Mouse (Mus musculus) heart, postnatal 36 days (tissue): ENCODE measurements around the gene Sptssb. TPM values are rescaled to one million over a fixed set of nuclear protein-coding genes. Genes with fewer than 3 reads are reported as not detected.

Experiments
- DNase-seq, 2 experiments: peaks; one replicate each; pipeline ENCODE4 v3.0.0; 2021 to 2022
- intact Hi-C: fragments of 180-260 bp; cut with DNase I; formaldehyde crosslinking; loops from one replicate; pipeline ENCODE4 v1.15.1; 2025
- total RNA-seq, 2 experiments: library from RNA; stranded (reverse); gene quantifications; 2 replicates each; pipeline ENCODE4 v1.2.3; 2021

The Sptssb gene
- total RNA-seq, 2 experiments from 2014 or later, result not detected

- intact Hi-C loops, result no loop called here
- DNase-seq, result no peak
Measured at GRCm38 (mm10) chr3:69860589-69861521, 1.1 kb upstream of the Sptssb start.

DNA sequence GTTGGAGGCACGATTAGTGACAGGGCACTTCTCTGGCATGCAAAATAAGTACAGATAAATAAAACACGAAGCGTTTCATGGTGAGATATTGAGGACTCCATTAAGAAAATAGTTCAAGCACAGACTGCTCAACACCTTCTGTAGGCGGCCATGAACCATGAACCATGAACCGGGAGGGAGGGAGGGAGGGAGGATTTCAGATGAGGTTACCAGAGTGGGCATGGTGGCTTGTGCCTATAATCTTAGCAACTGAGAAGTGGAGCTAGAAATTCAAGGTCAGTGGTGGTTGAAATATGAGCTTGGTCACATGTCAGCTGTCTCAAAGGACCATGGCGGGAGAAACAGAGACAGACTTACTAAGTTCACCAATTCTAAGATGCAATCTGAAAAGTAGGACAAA lies 20.3 kb downstream of the Sptssb start:
- no peak for DNase-seq
- intact Hi-C loops, result no loop called here

GRCm38 (mm10) chr3:69829532-69829931 lies 30.2 kb downstream of the Sptssb start:
- intact Hi-C loops, result no loop called here
- DNase-seq, result no peak

DNA sequence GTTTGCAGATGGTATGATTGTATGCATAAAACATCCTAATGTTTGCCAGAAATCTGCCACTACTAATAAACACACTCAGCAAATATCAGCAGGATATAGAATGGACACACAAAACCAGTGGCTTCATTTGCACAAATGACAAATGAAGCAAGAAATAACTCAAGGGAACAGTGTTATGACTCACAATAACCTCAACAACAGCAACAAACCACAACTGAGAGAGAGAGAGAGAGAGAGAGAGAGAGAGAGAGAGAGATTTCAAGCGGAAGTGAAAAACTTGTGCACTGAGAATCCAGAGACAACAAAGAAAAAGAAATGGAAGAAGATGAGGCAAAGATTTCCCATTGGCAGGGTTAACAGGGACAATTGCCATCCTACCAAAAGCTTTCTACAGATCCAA lies 35.2 kb downstream of the Sptssb start:
- no peak for DNase-seq
- intact Hi-C loops, result no loop called here

DNA sequence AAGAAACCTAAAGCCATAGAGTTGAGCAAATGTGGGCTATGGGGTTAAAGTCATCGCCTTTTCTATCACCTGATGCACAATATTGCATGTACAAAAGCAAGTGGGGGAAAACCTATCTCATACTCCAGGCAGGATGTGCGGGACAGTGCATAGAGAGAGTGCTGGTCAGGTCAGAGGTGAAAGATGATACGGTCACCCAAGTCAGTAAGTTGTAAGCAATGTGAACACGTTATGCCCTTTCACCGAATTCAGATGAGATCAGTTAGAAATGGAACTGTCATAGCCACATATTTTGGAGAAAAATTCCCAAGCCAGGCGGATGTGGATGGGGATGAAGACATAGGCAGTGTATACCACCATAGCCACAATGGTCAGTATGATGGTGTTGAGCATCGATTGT lies 39.1 kb downstream of the Sptssb start:
- intact Hi-C loops, result no loop called here

GRCm38 (mm10) chr3:69819851-69820200 lies 39.9 kb downstream of the Sptssb start:
- intact Hi-C loops, result no loop called here
- DNase-seq, result no peak

More for the DNA sequence above, 39.1 kb downstream of the Sptssb start:
- DNase-seq, result no peak

DNA sequence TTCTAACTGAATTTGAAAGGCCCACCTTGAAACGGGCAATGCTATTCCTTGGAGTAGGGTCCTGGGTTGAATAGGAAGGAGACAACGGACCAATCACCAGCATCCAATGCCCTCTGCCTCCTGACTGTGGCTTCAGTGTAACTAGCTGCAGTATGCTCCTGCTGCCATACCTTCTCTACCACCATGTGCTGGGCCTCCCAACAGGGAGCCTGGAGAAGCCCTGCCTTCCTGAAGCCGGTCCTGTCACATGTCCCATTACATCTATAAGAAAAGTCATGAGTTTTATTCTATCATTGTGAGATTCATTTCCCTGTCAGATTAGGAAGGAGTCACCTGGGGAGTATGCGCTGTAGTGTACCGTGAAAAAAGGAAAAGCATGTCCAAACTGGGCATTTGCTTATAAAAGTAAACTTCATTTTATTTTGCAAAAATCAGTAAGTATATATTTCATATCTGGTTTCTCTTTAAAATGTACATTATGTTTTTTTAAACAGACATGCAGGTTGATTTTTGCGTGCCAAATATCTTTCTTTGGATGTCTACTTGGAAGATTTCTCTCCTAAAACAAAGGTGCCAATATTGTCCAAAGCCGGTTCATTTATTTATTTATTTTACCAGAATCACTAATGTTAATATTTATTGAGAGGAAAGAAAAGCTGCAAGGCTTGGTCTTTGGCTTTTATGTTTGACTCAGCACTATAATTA lies 40.4 kb downstream of the Sptssb start:
- DNase-seq, result no peak
- intact Hi-C loops, result no loop called here

DNA sequence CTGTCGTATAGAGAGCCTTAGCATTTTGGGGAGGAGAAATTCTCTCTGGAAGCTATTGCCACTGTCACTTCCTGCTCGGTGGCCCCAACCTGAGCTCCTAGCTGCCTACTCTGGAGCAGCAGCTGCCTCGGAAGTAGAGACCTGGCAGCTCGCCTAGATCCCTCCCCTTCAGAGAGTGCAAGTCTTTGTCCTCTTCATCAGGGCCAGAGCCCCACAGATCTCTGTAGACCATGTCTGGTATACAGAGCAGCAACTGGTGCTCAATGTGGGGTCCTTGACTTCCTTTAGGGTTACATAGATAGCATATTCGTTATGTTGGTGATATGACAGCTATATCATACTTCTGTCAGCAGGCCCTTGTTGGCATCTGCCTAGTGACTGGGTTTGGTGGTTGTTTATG lies 41.3 kb downstream of the Sptssb start:
- no peak for DNase-seq
- intact Hi-C loops, result no loop called here

DNA sequence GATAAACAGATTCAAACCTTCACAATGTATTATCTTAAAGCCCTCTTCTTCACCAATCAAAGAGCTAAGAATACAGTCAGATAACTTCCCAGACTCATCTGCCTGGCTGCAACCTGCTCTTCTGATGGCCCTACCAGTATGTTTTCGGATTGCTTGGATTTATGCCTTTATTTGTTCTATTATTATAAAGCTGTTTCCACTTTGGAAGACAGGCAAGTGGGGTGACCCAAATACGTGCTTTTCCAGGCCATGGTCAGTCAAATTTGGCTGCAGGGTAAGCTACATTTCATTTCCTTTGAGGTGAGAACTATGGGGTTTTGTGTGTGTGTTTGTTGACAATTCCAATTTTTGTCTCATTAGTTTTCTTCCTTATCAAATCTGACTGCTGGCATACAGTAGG lies 43.2 kb downstream of the Sptssb start:
- no peak for DNase-seq
- intact Hi-C loops, result no loop called here

DNA sequence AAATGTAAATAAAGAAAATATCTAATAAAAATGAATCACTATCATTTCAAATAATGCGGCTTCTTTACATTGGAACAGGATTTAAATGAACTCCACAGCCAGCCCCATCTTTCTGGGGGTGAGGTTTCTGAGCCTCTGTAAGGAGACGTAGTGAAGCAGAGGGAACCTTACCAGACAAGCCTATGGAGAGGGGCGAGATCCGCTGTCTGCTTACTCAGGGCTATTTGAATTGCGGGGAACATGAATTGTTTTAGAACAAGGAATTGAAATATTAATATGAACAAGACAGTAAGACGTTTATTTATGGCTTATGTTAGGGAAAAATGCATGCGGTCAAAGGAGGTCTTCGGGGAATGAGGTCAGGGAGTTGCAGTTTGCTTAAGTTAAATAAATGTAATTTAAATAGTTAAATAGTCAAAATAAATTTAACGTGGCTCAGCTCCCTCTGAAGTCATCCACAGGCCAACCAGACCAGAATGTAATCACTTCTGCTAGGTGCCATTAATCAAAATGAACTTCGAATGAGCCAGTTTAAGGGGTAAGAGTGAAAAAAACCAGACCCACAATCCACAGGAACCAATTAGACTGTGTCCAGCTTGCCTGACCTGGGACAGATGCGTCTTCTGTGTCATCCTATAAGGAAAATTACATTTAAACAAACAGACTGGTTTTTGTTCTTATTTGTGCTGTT lies 46.6 kb downstream of the Sptssb start:
- no peak for DNase-seq
- intact Hi-C loops, result no loop called here

DNA sequence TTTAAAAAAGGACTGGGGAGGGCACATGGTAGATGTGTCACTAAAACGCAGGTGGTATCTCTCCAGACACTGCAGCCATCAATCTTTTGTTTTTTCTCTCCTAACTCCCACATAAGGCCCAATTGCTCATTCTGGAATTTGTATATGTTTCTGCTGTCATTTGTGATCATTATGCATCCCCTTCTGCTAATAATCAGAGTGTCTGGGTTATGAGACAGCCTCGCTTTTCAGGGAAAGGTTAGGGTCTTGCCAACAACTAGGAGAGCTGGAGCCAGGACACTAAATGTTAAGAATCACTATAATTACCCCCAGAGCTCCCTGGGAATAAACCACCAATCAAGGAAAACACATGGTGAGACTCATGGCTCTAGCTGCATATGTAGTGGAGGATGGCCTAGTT lies 47.3 kb downstream of the Sptssb start:
- DNase-seq, result no peak
- intact Hi-C loops, result no loop called here

GRCm38 (mm10) chr3:69808479-69808878 lies 51.3 kb downstream of the Sptssb start:
- no peak for DNase-seq
- intact Hi-C loops, result no loop called here

- DNase-seq, result no peak
- intact Hi-C loops, result no loop called here
Measured at GRCm38 (mm10) chr3:69803137-69803536, 56.6 kb downstream of the Sptssb start.

- DNase-seq, result no peak
- intact Hi-C loops, result no loop called here
Measured at GRCm38 (mm10) chr3:69800829-69801384, 58.8 kb downstream of the Sptssb start.

DNA sequence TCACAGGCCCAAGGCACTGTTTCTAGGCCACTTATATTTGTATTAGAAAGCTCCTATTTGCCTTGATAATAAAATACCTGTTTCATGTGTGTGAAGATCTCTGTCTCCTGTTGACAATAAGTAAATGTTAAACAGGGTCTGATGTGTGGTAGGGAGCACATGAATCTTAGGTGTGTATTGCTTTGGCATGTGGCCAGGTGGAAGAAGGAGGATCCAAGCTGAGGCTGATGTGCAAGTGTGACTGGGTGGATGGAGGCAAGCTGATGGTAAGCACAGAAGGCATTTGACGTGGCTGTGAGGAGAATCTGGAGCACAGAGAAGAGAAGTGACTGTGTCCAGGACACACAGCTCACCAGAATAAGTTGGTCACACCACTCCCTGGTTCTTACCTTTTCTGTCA lies 60.6 kb downstream of the Sptssb start:
- DNase-seq, result no peak
- intact Hi-C loops, result no loop called here

DNA sequence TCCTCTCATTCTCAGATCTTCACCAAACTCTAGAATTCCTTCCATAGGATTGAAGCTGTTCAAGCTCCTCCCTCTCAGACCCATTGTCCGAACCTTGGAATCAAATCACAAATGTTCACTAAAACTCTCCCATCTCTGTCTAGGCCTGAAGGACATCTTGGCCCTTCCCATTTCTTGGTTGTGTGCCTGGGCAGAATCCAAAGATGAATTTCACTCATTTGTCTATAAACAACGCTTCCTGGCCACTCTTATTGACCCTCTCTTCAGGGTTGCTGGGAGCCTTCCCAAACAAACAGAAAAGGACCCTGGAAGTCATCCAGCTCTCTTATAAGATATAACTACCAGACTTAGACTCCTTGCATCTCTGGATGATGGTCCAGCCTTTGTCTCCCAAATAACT lies 61.8 kb downstream of the Sptssb start:
- intact Hi-C loops, result no loop called here
- DNase-seq, result no peak

DNA sequence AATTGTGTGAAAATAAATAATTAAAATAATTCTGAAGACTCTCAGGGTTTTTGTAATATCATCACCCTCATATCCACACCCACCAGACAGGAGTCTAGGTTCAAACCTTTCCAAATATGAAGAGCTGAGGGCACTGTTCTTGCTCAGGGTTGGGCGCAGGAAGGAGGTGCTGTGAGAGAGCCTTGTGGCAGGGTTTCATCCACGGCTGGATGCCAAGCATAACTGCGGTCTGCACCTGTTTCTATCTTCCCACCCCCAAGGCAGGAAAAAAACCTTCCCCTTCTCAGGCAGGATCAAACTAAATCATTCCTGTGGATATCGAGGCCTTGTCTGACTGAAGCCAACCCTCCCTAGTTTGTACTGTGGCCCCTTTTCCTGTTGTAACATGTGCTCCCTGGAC lies 62.2 kb downstream of the Sptssb start:
- DNase-seq, result no peak
- intact Hi-C loops, result no loop called here

- intact Hi-C loops, result no loop called here
- no peak for DNase-seq
Measured at GRCm38 (mm10) chr3:69792823-69793417, 66.8 kb downstream of the Sptssb start.

GRCm38 (mm10) chr3:69779246-69779796 lies 80.4 kb downstream of the Sptssb start:
- intact Hi-C loops, result no loop called here

GRCm38 (mm10) chr3:69773356-69773755 lies 86.4 kb downstream of the Sptssb start:
- intact Hi-C loops, result no loop called here
- DNase-seq, result no peak

More at GRCm38 (mm10) chr3:69779246-69779796, 80.4 kb downstream of the Sptssb start:
- no peak for DNase-seq
